Mouse (Mus musculus) cerebellum, adult 2 months (tissue): ENCODE measurements around the gene Syt3.

ENCODE experiments used
- CTCF ChIP-seq: fragments of 200-500 bp; IDR thresholded peaks from 2 replicates; pipeline ENCODE4 v1.5.1; 2011; ENCODE audit warnings: low read depth, mild to moderate bottlenecking, control low read depth, low read length, moderate library complexity, borderline replicate concordance; ENCODE audit not compliant: insufficient read depth
- POLR2A ChIP-seq: fragments of 200-500 bp; IDR thresholded peaks from 2 replicates; pipeline ENCODE4 v1.6.1; 2011; ENCODE audit warnings: low read length, control low read depth, borderline replicate concordance; ENCODE audit not compliant: insufficient read depth

DNA sequence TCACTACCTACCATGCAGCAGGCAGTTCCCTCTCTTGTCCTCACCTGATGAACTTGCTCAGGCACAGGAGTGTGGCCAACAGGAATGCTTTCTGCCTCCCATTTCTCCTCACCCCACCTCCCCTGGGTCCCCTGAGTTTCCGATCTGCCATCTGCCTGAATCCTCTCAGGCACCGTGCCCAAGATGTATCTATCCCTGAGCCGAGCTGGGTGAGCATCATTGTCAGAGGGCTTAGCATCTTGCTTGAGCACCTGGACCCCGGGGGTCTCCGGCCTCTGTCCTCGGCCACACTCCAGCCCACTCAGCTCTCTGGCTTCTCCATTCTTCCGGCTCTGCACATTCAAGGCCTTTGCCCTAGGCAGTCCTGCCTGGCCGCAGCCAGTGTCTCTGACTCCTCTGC is 54.0 kb downstream of the Syt3 start:
- TF ChIP-seq CTCF = no peak
- no peak for TF ChIP-seq POLR2A
